Mouse (Mus musculus) forebrain, postnatal 0 days (tissue): Measurements from ENCODE around the gene Arrdc5. TPM values are rescaled to one million over a fixed set of nuclear protein-coding genes. Genes with fewer than 3 reads are reported as not detected.

ENCODE experiments used
- ATAC-seq: fragments of 200-750 bp; cut with Nextera tagmentation; 2 replicates; pipeline ENCODE4 v1.8.0; 2017; ENCODE audit warnings: mild to moderate bottlenecking, moderate library complexity
- DNase-seq: peaks from one replicate; pipeline ENCODE4 v3.0.0-alpha.2; 2015
- H3K27ac ChIP-seq: fragments of 300-500 bp; sonication (generic); 2 replicates; pipeline ENCODE4 v1.5.1; 2014; ENCODE audit warnings: low read depth, mild to moderate bottlenecking, antibody characterized with exemption, low read length, moderate library complexity, mixed read lengths
- H3K27me3 ChIP-seq: fragments of 300-500 bp; sonication (generic); 2 replicates; pipeline ENCODE4 v1.6.1; 2014; ENCODE audit warnings: mild to moderate bottlenecking, low read length, mixed read lengths; ENCODE audit not compliant: insufficient read depth
- H3K36me3 ChIP-seq: fragments of 300-500 bp; sonication (generic); 2 replicates; pipeline ENCODE4 v1.6.1; 2014; ENCODE audit warnings: mild to moderate bottlenecking, moderate library complexity; ENCODE audit not compliant: insufficient read depth
- H3K4me1 ChIP-seq: fragments of 300-500 bp; sonication (generic); 2 replicates; pipeline ENCODE4 v1.6.1; 2014; ENCODE audit warnings: antibody characterized with exemption; ENCODE audit not compliant: insufficient read depth
- H3K4me2 ChIP-seq: fragments of 300-500 bp; sonication (generic); 2 replicates; pipeline ENCODE4 v1.6.1; 2014; ENCODE audit warnings: low read depth, mild to moderate bottlenecking, moderate library complexity
- H3K4me3 ChIP-seq: fragments of 300-500 bp; sonication (generic); 2 replicates; pipeline ENCODE4 v1.5.1; 2014; ENCODE audit warnings: low read depth, low read length, mixed read lengths
- H3K9ac ChIP-seq: fragments of 300-500 bp; sonication (generic); 2 replicates; pipeline ENCODE4 v1.6.1; 2014; ENCODE audit warnings: mild to moderate bottlenecking
- H3K9me3 ChIP-seq: fragments of 300-500 bp; sonication (generic); 2 replicates; pipeline ENCODE4 v1.6.1; 2016; ENCODE audit warnings: low read length
- CTCF ChIP-seq: sonication (generic); IDR thresholded peaks from 2 replicates; pipeline ENCODE4 v1.5.1; 2016; ENCODE audit warnings: antibody characterized with exemption, control low read depth, low read depth
- WGBS: fragments of 180-500 bp; shearing (Covaris S2); extraction: QIAGEN DNeasy Blood & Tissue Kit; methylation state at CpG from one replicate; pipeline ENCODE4 v1.1.7; 2014; 5-methylcytosine and 5-hydroxymethylcytosine counted together
- polyA plus RNA-seq: library from polyadenylated mRNA; unstranded; fragments of >200 nt; fragmentation: Nextera tagmentation; extraction: Ambion mirVana; gene quantifications from 2 replicates; pipeline ENCODE4 v1.2.1, GENCODE M21; 2015
- total RNA-seq: library from RNA; depleted of rRNA; stranded (reverse); fragments of >200 nt; gene quantifications from 2 replicates; pipeline ENCODE4 v1.2.3, GENCODE M21; 2014

Arrdc5 gene
- total and polyA plus RNA-seq, 2 experiments from 2014 or later: not detected

DNA sequence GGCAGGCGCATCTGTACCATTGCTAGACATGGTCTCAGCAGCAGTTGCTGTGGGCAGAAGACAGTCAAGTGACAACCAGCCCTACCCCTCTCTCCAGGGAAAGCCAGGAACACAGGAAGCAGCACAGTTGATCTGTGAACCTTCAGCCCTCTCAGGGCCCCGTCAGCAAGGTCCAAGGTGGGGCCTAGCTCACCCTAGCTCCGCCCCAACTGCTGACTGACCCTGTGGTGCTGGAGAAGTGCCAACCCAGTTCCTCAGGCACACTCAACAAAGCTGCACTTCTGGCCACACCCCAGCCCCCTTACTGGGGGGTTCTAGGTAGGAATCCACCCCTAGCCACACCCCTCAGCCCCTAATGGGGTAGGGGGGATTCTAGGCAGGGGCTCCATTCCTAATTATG lies 12.3 kb downstream of the Arrdc5 start:
- ATAC-seq: no peak
- Histone ChIP-seq H3K9ac (no peak overlapping the region), H3K27ac (no peak overlapping the region), H3K9me3 (no peaks in the 10 kb centered on the region), H3K4me2 (no peak overlapping the region), H3K4me3 (no peak overlapping the region), H3K27me3 (no peaks in the 10 kb centered on the region), H3K4me1 (0 out of 2 replicates have a peak, but pooled peaks cover 5% of the 10 kb centered on the region), H3K36me3 (no peaks in the 10 kb centered on the region)
- WGBS: 59% methylated on average over 3 of the region's 3 CpGs
- TF ChIP-seq CTCF: no peak
- no peak for DNase-seq

GRCm38 (mm10) chr17:56285995-56286394 lies 14.1 kb downstream of the Arrdc5 start:
- no peak overlapping the region for H3K9ac ChIP-seq
- H3K4me2 ChIP-seq: no peak overlapping the region
- no peaks in the 10 kb centered on the region for H3K9me3 ChIP-seq
- no peak overlapping the region for H3K27ac ChIP-seq
- TF ChIP-seq CTCF: no peak
- no peak for DNase-seq
- 94% methylated on average over 11 of the region's 11 CpGs for WGBS
- no peak overlapping the region for H3K4me3 ChIP-seq
- no peaks in the 10 kb centered on the region for H3K27me3 ChIP-seq
- 0 out of 2 replicates have a peak, but pooled peaks cover 5% of the 10 kb centered on the region for H3K4me1 ChIP-seq
- no peaks in the 10 kb centered on the region for H3K36me3 ChIP-seq
- ATAC-seq: no peak

- Histone ChIP-seq H3K27me3 (no peaks in the 10 kb centered on the region), H3K9ac (no peak overlapping the region), H3K4me1 (no peaks in the 10 kb centered on the region), H3K27ac (no peak overlapping the region), H3K4me2 (no peak overlapping the region), H3K36me3 (no peaks in the 10 kb centered on the region), H3K9me3 (no peaks in the 10 kb centered on the region), H3K4me3 (no peak overlapping the region)
- WGBS: 92% methylated on average over 8 of the region's 8 CpGs
- ATAC-seq: no peak
- no peak for TF ChIP-seq CTCF
- no peak for DNase-seq
Observed at GRCm38 (mm10) chr17:56283316-56283715, 16.8 kb downstream of the Arrdc5 start.

GRCm38 (mm10) chr17:56282802-56283201 lies 17.3 kb downstream of the Arrdc5 start:
- Histone ChIP-seq H3K9ac (no peak overlapping the region), H3K9me3 (no peaks in the 10 kb centered on the region), H3K4me1 (no peaks in the 10 kb centered on the region), H3K4me3 (no peak overlapping the region), H3K4me2 (no peak overlapping the region), H3K27ac (no peak overlapping the region), H3K27me3 (no peaks in the 10 kb centered on the region), H3K36me3 (no peaks in the 10 kb centered on the region)
- DNase-seq (peak; percentile 24), ATAC-seq (peak; percentile 36; the same call in 1 of the 2 replicates)
- no peak for TF ChIP-seq CTCF
- WGBS: 60% methylated on average over 4 of the region's 4 CpGs

- WGBS: 93% methylated on average over 12 of the region's 12 CpGs
- H3K9me3 ChIP-seq: no peaks in the 10 kb centered on the region
- peaks cover 2% of the 10 kb centered on the region; the same call in 1 of the 2 replicates for H3K4me1 ChIP-seq
Observed at GRCm38 (mm10) chr17:56281193-56281592, 18.9 kb downstream of the Arrdc5 start.

DNA sequence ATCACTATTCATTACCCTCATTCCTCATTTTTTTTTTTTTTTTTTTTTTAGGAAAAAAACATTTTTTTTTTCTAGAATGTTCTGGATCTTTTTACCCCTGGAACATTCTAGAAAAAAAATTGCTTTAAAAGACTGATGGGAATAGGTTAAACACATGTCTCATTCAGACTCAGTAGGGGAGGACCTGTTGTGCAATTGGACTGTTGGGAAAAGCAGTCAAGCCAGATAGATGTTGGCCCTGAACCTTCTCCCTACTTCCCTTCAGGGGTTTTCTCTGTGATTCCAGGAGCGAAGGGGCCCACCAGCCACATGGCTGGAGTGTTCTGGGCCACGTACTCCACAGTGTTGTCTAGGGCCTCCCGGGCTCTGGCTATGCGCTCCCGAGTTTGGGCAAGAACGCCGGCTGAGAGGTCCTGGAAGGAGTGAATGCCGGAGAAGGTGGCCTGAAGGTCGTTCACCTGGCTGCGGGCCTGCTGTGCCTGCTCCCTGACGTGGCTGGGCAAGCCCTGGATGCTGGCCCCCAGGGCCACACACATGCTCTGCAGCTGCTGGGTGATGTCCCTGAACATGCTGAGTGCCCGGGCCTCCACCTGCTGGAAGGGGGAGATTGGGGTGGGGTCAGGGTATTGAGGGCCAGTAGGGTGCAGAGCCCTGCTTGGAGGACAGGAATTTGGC lies 20.5 kb downstream of the Arrdc5 start:
- H3K4me2 ChIP-seq: no peak overlapping the region
- no peak for TF ChIP-seq CTCF
- H3K36me3 ChIP-seq: no peaks in the 10 kb centered on the region
- no peak overlapping the region for H3K4me3 ChIP-seq
- 88% methylated on average over 12 of the region's 12 CpGs for WGBS
- H3K4me1 ChIP-seq: peaks cover 5% of the 10 kb centered on the region; the same call in 1 of the 2 replicates
- no peaks in the 10 kb centered on the region for H3K9me3 ChIP-seq
- H3K27me3 ChIP-seq: no peaks in the 10 kb centered on the region
- ATAC-seq (no peak), DNase-seq (no peak)
- H3K27ac ChIP-seq: no peak overlapping the region
- no peak overlapping the region for H3K9ac ChIP-seq

More at GRCm38 (mm10) chr17:56281193-56281592, 18.9 kb downstream of the Arrdc5 start:
- H3K36me3 ChIP-seq: no peaks in the 10 kb centered on the region
- H3K27me3 ChIP-seq: no peaks in the 10 kb centered on the region
- no peak overlapping the region for H3K4me2 ChIP-seq
- H3K4me3 ChIP-seq: no peak overlapping the region
- no peak for DNase-seq
- no peak overlapping the region for H3K9ac ChIP-seq
- H3K27ac ChIP-seq: no peak overlapping the region
- no peak for TF ChIP-seq CTCF
- no peak for ATAC-seq

- DNase-seq (no peak), ATAC-seq (no peak)
- WGBS: 93% methylated on average over 5 of the region's 5 CpGs
Observed at GRCm38 (mm10) chr17:56278340-56278739, 21.7 kb downstream of the Arrdc5 start.

More at GRCm38 (mm10) chr17:56278340-56278739, 21.7 kb downstream of the Arrdc5 start:
- H3K27me3 ChIP-seq: no peaks in the 10 kb centered on the region
- H3K27ac ChIP-seq: no peak overlapping the region
- no peak overlapping the region for H3K9ac ChIP-seq
- no peak overlapping the region for H3K4me3 ChIP-seq
- no peak overlapping the region for H3K4me2 ChIP-seq
- no peaks in the 10 kb centered on the region for H3K9me3 ChIP-seq
- no peak for TF ChIP-seq CTCF
- H3K4me1 ChIP-seq: peaks cover 5% of the 10 kb centered on the region; the same call in 1 of the 2 replicates
- no peaks in the 10 kb centered on the region for H3K36me3 ChIP-seq
